Mouse (Mus musculus): Measurements from ENCODE around the gene Mtmr2. TPM values are rescaled to one million over a fixed set of nuclear protein-coding genes. Genes with fewer than 3 reads are reported as not detected.
"Not testable (repeated sequence)": the region's sequence is repeated elsewhere in the genome, so short reads cannot be mapped to it uniquely, and the experiment has no call there.

The Mtmr2 gene
- polyA plus RNA-seq (2015; fragmentation: Nextera tagmentation; extraction: Ambion mirVana), result 63.4 and 63.6 TPM in 2 replicates

GRCm38 (mm10) chr9:13748404-13748797, at the start of gene Mtmr2:
TSS of gene Mtmr2 (plus strand) at chr9:13748410.
- Histone ChIP-seq H3K27ac (replicated peaks) (peak within 1 kb of the TSS; percentile 87), H3K4me3 (peak within 1 kb of the TSS; percentile 79), H3K9me3 (no peaks in the 10 kb centered on the region), H3K4me1 (peaks cover 24% of the 10 kb centered on the region), H3K9ac (replicated peaks) (peak within 1 kb of the TSS; percentile 93), H3K4me2 (replicated peaks) (peak within 1 kb of the TSS; percentile 61), H3K27me3 (no peaks in the 10 kb centered on the region), H3K36me3 (no peaks in the 10 kb centered on the region)
- peak; percentile 0; the same call in 1 of the 2 replicates for ATAC-seq (replicated peaks)
- WGBS, result 38% methylated on average over 2 of the region's 2 CpGs

- H3K9ac ChIP-seq (replicated peaks), result no peak overlapping the region
These were observed 49.0 kb upstream of the Mtmr2 start for GRCm38 (mm10) chr9:13699061-13699780.

DNA sequence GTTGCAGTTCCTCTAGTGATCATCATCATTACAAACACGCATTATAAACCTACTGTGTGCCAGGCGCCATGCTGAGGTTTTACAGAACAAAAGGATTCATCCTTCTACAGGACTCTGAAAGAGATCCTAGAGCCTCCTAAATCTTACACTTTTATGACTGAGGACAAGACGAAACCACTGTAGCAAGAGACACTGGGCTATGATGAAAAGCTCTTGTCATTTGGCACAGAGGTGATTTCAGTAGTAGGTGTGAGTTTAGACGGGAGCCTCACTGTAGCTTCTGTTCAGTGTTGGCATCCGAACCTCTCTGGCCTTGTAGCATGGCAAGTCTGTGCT, 48.5 kb upstream of the Mtmr2 start:
- H3K4me1 ChIP-seq, result peaks cover 9% of the 10 kb centered on the region
- no peaks in the 10 kb centered on the region for H3K27me3 ChIP-seq
- WGBS, result 28% methylated on average over 5 of the region's 5 CpGs
- no peak overlapping the region for H3K4me2 ChIP-seq (replicated peaks)
- H3K4me3 ChIP-seq, result no peak overlapping the region
- H3K9ac ChIP-seq (replicated peaks), result no peak overlapping the region
- H3K36me3 ChIP-seq, result peaks cover 5% of the 10 kb centered on the region; the same call in 1 of the 2 replicates
- peak; percentile 18; the same call in 1 of the 2 replicates for ATAC-seq (replicated peaks)
- H3K27ac ChIP-seq (replicated peaks), result peak overlapping the region; percentile 49; the same call in 1 of the 2 replicates
- no peaks in the 10 kb centered on the region for H3K9me3 ChIP-seq

More at GRCm38 (mm10) chr9:13699061-13699780, 49.0 kb upstream of the Mtmr2 start:
- H3K4me1 ChIP-seq, result peaks cover 14% of the 10 kb centered on the region
- H3K36me3 ChIP-seq, result peaks cover 5% of the 10 kb centered on the region; the same call in 1 of the 2 replicates
- no peak overlapping the region; the same call in 1 of the 2 replicates for H3K4me2 ChIP-seq (replicated peaks)
- H3K4me3 ChIP-seq, result no peak overlapping the region
- H3K27me3 ChIP-seq, result no peaks in the 10 kb centered on the region
- ATAC-seq (replicated peaks), result peak; percentile 79
- no peaks in the 10 kb centered on the region for H3K9me3 ChIP-seq
- WGBS, result 12% methylated on average over 14 of the region's 14 CpGs
- H3K27ac ChIP-seq (replicated peaks), result peak overlapping the region; percentile 49; the same call in 1 of the 2 replicates

DNA sequence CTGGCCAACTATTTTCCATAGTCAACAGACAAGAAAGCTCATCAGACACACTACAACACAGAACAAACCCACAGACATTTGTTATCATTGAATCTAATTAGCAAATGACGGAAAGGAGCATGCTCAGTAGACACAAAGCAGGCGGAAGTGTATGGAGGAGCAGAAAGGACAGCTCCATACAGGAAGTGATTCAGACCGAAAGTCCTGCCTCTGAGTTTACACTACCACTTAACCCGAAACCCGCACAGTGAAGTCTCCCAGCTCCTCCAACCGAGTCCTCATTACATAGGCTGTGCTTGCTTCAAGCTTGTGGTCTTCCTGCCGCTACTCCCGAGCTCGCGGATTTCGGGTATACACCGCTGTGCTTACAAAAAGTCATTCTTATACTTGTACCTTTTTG, 46.4 kb upstream of the Mtmr2 start:
- Histone ChIP-seq H3K4me3 (no peak overlapping the region), H3K27me3 (no peaks in the 10 kb centered on the region), H3K9ac (replicated peaks) (no peak overlapping the region), H3K9me3 (no peaks in the 10 kb centered on the region), H3K36me3 (peaks cover 5% of the 10 kb centered on the region), H3K4me2 (replicated peaks) (no peak overlapping the region), H3K4me1 (peaks cover 9% of the 10 kb centered on the region), H3K27ac (replicated peaks) (no peak overlapping the region)
- WGBS, result 95% methylated on average over 12 of the region's 12 CpGs
- no peak for ATAC-seq (replicated peaks)

DNA sequence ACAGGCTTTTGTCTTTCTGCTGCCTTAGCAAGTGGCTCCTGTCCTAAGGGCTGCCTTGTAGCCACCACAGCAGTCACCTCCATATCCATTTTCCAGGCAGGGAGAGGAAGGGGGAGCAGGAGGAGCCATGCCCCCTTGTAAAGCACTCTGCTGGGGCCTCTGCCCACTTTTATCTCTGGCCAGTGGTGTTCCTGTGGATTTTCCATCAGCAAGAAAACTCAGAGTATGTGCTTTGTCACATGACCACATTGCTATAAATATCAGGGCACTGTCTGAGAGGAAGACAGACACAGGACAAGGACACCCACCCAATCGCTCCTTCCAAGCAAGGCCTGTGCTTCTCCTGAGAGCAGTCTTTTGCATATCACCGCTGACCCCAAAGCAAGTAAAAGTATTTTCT, 45.1 kb upstream of the Mtmr2 start:
- no peaks in the 10 kb centered on the region for H3K27me3 ChIP-seq
- H3K4me3 ChIP-seq, result no peak overlapping the region
- WGBS, result 91% methylated on average over 2 of the region's 2 CpGs
- ATAC-seq (replicated peaks), result no peak
- H3K9me3 ChIP-seq, result no peaks in the 10 kb centered on the region
- peaks cover 5% of the 10 kb centered on the region for H3K36me3 ChIP-seq
- no peak overlapping the region for H3K4me2 ChIP-seq (replicated peaks)
- no peak overlapping the region for H3K27ac ChIP-seq (replicated peaks)
- H3K9ac ChIP-seq (replicated peaks), result no peak overlapping the region
- H3K4me1 ChIP-seq, result peaks cover 9% of the 10 kb centered on the region

DNA sequence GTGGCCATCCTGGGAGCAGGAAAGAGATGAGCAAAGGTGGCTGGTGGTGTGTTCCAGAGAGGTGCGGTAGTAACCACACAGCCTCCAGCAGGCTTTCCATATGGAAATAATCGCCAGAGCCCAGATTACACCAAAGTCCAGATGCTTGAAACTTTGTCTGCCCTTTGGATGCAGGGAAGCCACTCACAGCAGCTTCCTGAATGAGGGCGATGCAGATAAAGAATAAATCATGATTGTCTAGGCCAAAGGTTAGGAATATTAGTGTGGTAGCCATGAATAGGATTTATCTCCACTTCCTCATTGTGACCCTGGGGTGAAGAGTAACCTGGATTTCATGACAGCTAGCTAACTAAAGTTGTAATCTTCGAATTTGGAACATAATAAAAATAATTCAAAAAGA, 43.3 kb upstream of the Mtmr2 start:
- Histone ChIP-seq H3K27me3 (no peaks in the 10 kb centered on the region), H3K4me3 (no peak overlapping the region), H3K9ac (replicated peaks) (no peak overlapping the region), H3K4me1 (no peaks in the 10 kb centered on the region), H3K4me2 (replicated peaks) (no peak overlapping the region), H3K27ac (replicated peaks) (no peak overlapping the region), H3K36me3 (peaks cover 5% of the 10 kb centered on the region), H3K9me3 (no peaks in the 10 kb centered on the region)
- WGBS, result 90% methylated on average over 4 of the region's 4 CpGs
- ATAC-seq (replicated peaks), result no peak

DNA sequence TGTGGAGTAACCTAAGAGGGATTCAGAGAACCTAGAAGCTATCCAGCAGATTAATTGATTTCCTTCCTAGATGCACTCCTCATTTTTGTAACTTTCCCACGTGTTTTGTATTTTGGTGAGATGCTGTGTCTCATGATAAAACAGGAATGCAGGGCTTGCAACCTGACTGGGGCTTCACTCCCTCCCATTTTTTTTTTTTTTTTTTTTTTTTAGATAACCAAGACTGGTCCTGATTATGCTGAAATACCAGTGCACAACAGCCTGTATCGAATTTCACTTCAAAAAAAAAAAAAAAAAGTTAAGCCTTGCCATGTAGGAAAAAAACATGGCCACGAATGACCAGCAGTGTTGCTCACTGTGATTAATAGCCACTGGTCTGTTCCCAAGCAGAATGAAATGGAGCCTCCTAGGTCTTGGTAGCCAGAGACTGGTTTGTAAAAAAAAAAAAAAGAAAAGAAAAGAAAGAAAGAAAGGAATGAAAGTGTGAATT, 41.1 kb upstream of the Mtmr2 start:
- ATAC-seq (replicated peaks), result no peak
- H3K4me2 ChIP-seq (replicated peaks), result no peak overlapping the region
- no peaks in the 10 kb centered on the region for H3K4me1 ChIP-seq
- no peaks in the 10 kb centered on the region for H3K9me3 ChIP-seq
- H3K36me3 ChIP-seq, result peaks cover 5% of the 10 kb centered on the region
- H3K4me3 ChIP-seq, result no peak overlapping the region
- no peak overlapping the region for H3K27ac ChIP-seq (replicated peaks)
- H3K9ac ChIP-seq (replicated peaks), result no peak overlapping the region
- 48% methylated on average over 3 of the region's 3 CpGs for WGBS
- no peaks in the 10 kb centered on the region for H3K27me3 ChIP-seq

DNA sequence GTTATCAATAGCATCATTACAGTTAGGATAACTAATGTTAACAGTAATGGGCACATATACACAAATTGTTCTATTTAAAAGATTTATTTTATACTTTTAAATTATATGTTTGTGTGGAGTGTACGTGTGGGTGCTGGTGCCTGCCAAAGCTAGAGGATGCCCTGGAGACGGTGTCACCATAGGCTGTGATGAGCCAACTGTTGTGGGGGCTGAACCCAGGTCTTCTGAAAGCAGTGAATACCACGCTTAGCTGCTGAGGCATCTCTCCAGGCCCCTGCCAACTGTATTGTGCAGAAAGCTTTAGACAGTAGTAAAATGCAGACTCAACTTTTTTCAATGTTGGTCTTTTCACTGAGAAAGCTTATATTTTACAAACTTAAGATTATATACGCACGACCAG, 38.8 kb upstream of the Mtmr2 start:
- H3K4me1 ChIP-seq, result no peaks in the 10 kb centered on the region
- H3K27me3 ChIP-seq, result no peaks in the 10 kb centered on the region
- no peaks in the 10 kb centered on the region for H3K9me3 ChIP-seq
- no peak for ATAC-seq (replicated peaks)
- no peak overlapping the region for H3K27ac ChIP-seq (replicated peaks)
- no peak overlapping the region for H3K4me2 ChIP-seq (replicated peaks)
- 80% methylated on average over 5 of the region's 5 CpGs for WGBS
- H3K4me3 ChIP-seq, result no peak overlapping the region
- H3K9ac ChIP-seq (replicated peaks), result no peak overlapping the region
- H3K36me3 ChIP-seq, result no peaks in the 10 kb centered on the region; the same call in 1 of the 2 replicates

GRCm38 (mm10) chr9:13715891-13716290, 32.3 kb upstream of the Mtmr2 start:
- H3K27me3 ChIP-seq; H3K36me3 ChIP-seq; H3K27ac ChIP-seq (replicated peaks); H3K9me3 ChIP-seq; ATAC-seq (replicated peaks); H3K4me2 ChIP-seq (replicated peaks); H3K4me1 ChIP-seq; H3K4me3 ChIP-seq; H3K9ac ChIP-seq (replicated peaks): not testable (repeated sequence)
- WGBS, result 78% methylated on average over 2 of the region's 2 CpGs

GRCm38 (mm10) chr9:13716316-13717099, 31.7 kb upstream of the Mtmr2 start:
- Histone ChIP-seq H3K27ac (replicated peaks) (no peak overlapping the region), H3K4me3 (no peak overlapping the region), H3K9me3 (no peaks in the 10 kb centered on the region), H3K36me3 (no peaks in the 10 kb centered on the region), H3K4me1 (no peaks in the 10 kb centered on the region; the same call in 1 of the 2 replicates), H3K27me3 (no peaks in the 10 kb centered on the region), H3K9ac (replicated peaks) (no peak overlapping the region), H3K4me2 (replicated peaks) (no peak overlapping the region)
- peak; percentile 87 for ATAC-seq (replicated peaks)
- 24% methylated on average over 8 of the region's 8 CpGs for WGBS

- Histone ChIP-seq H3K9me3 (0 out of 2 replicates have a peak, but pooled peaks cover 3% of the 10 kb centered on the region), H3K4me3 (peak overlapping the region; percentile 79), H3K27me3 (no peaks in the 10 kb centered on the region), H3K27ac (replicated peaks) (peak overlapping the region; percentile 87), H3K4me1 (peaks cover 24% of the 10 kb centered on the region), H3K9ac (replicated peaks) (peak overlapping the region; percentile 93), H3K4me2 (replicated peaks) (peak overlapping the region; percentile 61), H3K36me3 (no peaks in the 10 kb centered on the region)
- ATAC-seq (replicated peaks), result peak; percentile 100
- WGBS, result 1% methylated on average over 60 of the region's 60 CpGs
These were observed 826 bp downstream of the Mtmr2 start for GRCm38 (mm10) chr9:13748798-13749674.

Measured in forebrain, embryonic 15.5 days (tissue).